Mouse (Mus musculus) lung, adult 2 months (tissue): ENCODE measurements around the gene Dph2. TPM values are rescaled to one million over a fixed set of nuclear protein-coding genes. Genes with fewer than 3 reads are reported as not detected.

Experiments used
- DNase-seq: peaks from one replicate; pipeline ENCODE4 v3.0.0; 2022
- H3K4me1 ChIP-seq: fragments of 200-500 bp; 2 replicates; pipeline ENCODE4 v1.6.1; 2011; ENCODE audit warnings: low read length; ENCODE audit not compliant: control insufficient read depth, insufficient read depth
- H3K4me3 ChIP-seq: fragments of 200-500 bp; replicated peaks from 2 replicates; pipeline ENCODE3; 2011; ENCODE audit warnings: low read depth, mild to moderate bottlenecking, control low read depth, low read length; ENCODE audit errors: extremely low read depth
- CTCF ChIP-seq: fragments of 200-500 bp; IDR thresholded peaks from 2 replicates; pipeline ENCODE4 v1.5.1; 2011; ENCODE audit warnings: mild to moderate bottlenecking, low read length, control low read depth; ENCODE audit not compliant: insufficient read depth
- POLR2A ChIP-seq: fragments of 200-500 bp; IDR thresholded peaks from 2 replicates; pipeline ENCODE4 v1.6.1; 2011; ENCODE audit warnings: low read depth, mild to moderate bottlenecking, control low read depth, low read length, borderline replicate concordance; ENCODE audit errors: extremely low read depth
- WGBS: fragments of 180-500 bp; shearing (Covaris S2); methylation state at CpG from one replicate; pipeline ENCODE4 v1.1.7; 2018; 5-methylcytosine and 5-hydroxymethylcytosine counted together
- polyA plus RNA-seq: library from polyadenylated mRNA; depleted of rRNA; stranded (reverse); fragments of >200 nt; gene quantifications from 2 replicates; pipeline ENCODE4 v1.2.3, GENCODE M21; 2012

Gene Dph2
- polyA plus RNA-seq, 1 experiment = 10.7 TPM

- Histone ChIP-seq H3K4me1 (0 out of 2 replicates have a peak, but pooled peaks cover 2% of the 10 kb centered on the region), H3K4me3 (no peak overlapping the region)
- WGBS = 21% methylated on average over 24 of the region's 24 CpGs
- peak; percentile 68 for DNase-seq
- TF ChIP-seq CTCF (peak; percentile 66), POLR2A (no peak)
These were observed 24.0 kb downstream of the Dph2 start for GRCm38 (mm10) chr4:117867823-117868222.

- TF ChIP-seq POLR2A = no peak
- H3K4me1 ChIP-seq = 0 out of 2 replicates have a peak, but pooled peaks cover 2% of the 10 kb centered on the region
- WGBS = 61% methylated on average over 6 of the region's 6 CpGs
- H3K4me3 ChIP-seq = no peak overlapping the region
- no peak for DNase-seq
These were observed 24.8 kb downstream of the Dph2 start for GRCm38 (mm10) chr4:117867000-117867399.

GRCm38 (mm10) chr4:117866083-117866482 is 25.7 kb downstream of the Dph2 start:
- WGBS = 21% methylated on average over 9 of the region's 9 CpGs
- TF ChIP-seq CTCF (no peak), POLR2A (no peak)
- H3K4me1 ChIP-seq = 0 out of 2 replicates have a peak, but pooled peaks cover 2% of the 10 kb centered on the region
- H3K4me3 ChIP-seq = no peak overlapping the region
- peak; percentile 79 for DNase-seq

DNA sequence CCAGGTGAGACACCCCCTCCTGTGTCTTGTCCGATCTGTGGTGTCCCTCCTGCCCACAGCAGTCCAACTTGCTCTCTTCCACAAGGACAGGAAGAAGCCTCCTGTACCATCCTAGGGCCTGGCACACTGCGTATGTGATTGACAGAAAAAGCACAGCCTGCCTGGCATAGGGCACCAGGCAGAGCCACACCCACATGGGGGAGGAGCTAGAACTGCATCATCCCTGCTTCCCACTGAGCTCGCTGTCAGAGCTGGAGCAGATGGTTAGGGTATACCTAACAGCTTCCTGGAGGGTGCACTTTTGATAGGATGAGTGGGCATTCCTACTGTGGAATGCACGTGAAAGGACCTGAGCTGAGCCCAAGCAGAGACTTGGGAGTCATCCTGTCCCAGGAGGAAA is 29.0 kb downstream of the Dph2 start:
- Histone ChIP-seq H3K4me1 (0 out of 2 replicates have a peak, but pooled peaks cover 2% of the 10 kb centered on the region), H3K4me3 (no peak overlapping the region)
- 46% methylated on average over 4 of the region's 4 CpGs for WGBS
- DNase-seq = no peak
- TF ChIP-seq POLR2A (no peak), CTCF (no peak)

GRCm38 (mm10) chr4:117860570-117860969 is 31.3 kb downstream of the Dph2 start:
- no peak for DNase-seq
- no peak overlapping the region for H3K4me3 ChIP-seq
- WGBS = 79% methylated on average over 9 of the region's 9 CpGs
- no peak for TF ChIP-seq POLR2A
- H3K4me1 ChIP-seq = no peaks in the 10 kb centered on the region

DNA sequence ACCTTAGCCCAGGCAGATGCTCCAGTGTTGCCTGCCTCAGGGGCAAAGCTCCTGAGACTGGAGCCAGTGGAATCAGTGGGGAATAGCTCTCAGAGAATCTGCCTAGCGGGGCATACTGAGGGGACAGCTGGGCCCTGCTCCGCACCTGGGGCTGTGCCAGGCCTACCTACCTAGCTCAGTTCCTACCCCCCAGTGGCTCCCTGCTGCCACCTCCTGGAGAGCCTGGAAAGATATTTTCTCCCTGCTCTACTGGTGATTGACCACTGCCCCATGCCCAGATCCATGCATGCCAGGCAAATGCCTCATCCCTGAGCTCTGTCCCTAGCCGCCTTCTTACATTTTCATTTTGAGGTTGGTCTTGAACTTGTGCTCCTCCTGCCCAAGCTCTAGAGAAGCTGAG is 33.0 kb downstream of the Dph2 start:
- Histone ChIP-seq H3K4me1 (no peaks in the 10 kb centered on the region), H3K4me3 (no peak overlapping the region)
- WGBS = 64% methylated on average over 3 of the region's 3 CpGs
- TF ChIP-seq CTCF (peak; percentile 71), POLR2A (no peak)
- peak; percentile 77 for DNase-seq

DNA sequence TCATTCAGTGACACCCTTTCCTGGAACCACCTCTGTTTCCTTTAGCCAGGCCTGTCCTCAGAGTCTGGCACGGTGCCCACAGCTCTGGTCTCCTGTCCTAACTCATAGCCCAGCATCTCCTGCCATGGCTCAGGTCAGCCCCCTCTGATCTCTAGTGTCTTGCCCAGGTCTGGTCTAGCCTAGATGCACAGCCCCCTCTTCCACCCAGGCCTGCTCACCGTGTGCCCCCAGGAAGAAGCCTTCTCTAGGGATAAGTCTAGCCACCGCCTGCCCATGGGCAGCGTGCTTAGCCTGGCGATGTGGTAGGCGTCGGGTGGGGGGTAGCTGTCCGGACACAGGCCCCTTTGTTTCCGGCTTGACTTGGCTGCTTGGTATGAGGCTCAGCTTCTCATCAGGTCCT is 36.7 kb downstream of the Dph2 start:
- no peak for DNase-seq
- H3K4me3 ChIP-seq = no peak overlapping the region
- H3K4me1 ChIP-seq = no peaks in the 10 kb centered on the region
- no peak for TF ChIP-seq CTCF
- TF ChIP-seq POLR2A = no peak
- 71% methylated on average over 9 of the region's 9 CpGs for WGBS

GRCm38 (mm10) chr4:117852152-117852868 is 39.5 kb downstream of the Dph2 start:
- WGBS = 69% methylated on average over 10 of the region's 10 CpGs
- no peaks in the 10 kb centered on the region for H3K4me1 ChIP-seq
- TF ChIP-seq POLR2A = no peak
- no peak for DNase-seq
- H3K4me3 ChIP-seq = no peak overlapping the region

DNA sequence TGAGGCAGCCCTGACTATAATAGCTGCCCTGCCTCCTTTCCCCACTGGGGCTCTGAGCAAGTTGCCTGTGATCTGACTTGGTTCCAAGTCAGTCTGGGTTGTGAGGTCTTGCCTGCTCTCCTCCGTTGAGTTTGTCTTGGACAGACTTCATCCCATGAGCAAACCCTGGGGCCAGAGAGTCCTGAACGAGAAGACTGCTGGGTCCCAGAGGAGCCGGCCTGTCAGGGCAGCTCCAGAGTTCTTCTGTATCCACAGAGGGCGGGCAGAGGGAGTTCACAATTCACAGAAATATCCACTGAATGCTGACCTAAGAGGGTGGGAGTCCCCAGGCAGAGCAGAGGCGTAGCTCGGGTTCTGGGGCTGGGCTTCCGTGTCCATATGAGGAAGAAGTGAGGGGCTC is 41.0 kb downstream of the Dph2 start:
- H3K4me1 ChIP-seq = no peaks in the 10 kb centered on the region
- 74% methylated on average over 7 of the region's 7 CpGs for WGBS
- no peak for TF ChIP-seq CTCF
- no peak for DNase-seq
- no peak overlapping the region for H3K4me3 ChIP-seq

DNA sequence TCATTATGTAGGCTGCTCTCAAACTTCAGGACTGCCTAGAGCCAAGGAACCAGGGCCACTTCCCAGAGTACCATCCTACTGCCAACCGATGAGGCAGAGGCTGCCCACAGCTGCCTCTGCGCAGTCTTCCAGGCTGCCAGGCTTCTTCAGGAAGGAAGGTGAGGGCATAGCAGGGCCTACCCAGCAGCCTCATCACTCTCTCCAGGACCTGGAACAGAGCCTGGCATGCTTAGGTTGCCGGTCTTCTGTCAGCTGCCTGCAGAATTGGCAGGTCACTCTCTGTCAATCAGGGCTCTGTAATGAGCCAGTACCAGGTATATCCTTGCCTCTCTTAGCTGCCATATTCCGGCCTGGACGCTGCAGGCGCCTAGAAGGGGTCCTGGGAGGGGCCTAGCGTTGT is 41.7 kb downstream of the Dph2 start:
- 80% methylated on average over 7 of the region's 7 CpGs for WGBS
- Histone ChIP-seq H3K4me1 (no peaks in the 10 kb centered on the region), H3K4me3 (no peak overlapping the region)
- no peak for DNase-seq
- TF ChIP-seq POLR2A (no peak), CTCF (no peak)

DNA sequence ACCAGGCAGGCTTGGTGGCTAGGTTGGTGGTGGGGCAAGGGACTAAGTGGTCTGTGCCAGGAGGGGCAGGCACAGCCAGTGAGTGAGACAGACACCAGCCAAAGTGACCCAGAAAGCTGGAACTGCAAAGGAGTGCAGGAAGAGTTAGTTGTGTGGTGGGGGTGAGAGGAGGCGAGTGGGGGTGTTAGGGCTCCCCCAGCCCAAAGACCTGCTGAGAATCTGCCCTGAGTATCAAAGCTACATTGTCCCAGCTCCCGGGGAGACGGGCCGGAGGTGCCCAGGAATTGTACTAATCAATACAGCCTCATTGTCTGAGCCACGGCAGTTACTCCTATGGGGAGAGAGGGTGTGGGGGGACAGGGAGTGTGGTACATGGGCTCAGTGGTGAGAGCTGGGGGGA is 42.3 kb downstream of the Dph2 start:
- WGBS = 88% methylated on average over 5 of the region's 5 CpGs
- H3K4me1 ChIP-seq = no peaks in the 10 kb centered on the region
- no peak for DNase-seq
- H3K4me3 ChIP-seq = no peak overlapping the region
- TF ChIP-seq POLR2A (no peak), CTCF (no peak)
